Mouse (Mus musculus): ENCODE data around the gene Akr1c19. TPM values are rescaled to one million over a fixed set of nuclear protein-coding genes. Genes with fewer than 3 reads are reported as not detected.
"Not testable (repeated sequence)": the region's sequence is repeated elsewhere in the genome, so short reads cannot be mapped to it uniquely, and the experiment has no call there.

Akr1c19 gene
- total RNA-seq, 2 experiments from 2014 or later, result 0.66 TPM; not detected in 1

DNA sequence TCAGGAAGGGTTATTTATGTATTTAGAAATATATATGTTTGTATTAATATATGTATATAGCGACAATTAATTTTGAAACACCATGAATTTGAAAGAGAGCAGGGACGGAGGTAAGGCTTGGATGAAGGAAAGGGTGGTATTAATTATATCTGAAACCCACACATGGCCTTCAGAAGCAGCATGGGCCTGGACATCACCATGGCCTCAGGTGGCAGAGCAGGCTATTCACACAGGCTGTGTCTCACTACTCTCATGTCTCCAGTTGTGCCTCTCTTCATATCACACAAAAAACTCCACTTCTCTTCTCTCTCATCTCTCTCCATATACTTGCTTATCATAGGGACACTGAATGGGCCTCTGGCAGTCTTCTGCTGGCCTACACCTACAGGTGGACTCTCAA lies 37.0 kb downstream of the Akr1c19 start:
- DNase-seq (ENCODE audit: low spot score), result not testable (repeated sequence)

DNA sequence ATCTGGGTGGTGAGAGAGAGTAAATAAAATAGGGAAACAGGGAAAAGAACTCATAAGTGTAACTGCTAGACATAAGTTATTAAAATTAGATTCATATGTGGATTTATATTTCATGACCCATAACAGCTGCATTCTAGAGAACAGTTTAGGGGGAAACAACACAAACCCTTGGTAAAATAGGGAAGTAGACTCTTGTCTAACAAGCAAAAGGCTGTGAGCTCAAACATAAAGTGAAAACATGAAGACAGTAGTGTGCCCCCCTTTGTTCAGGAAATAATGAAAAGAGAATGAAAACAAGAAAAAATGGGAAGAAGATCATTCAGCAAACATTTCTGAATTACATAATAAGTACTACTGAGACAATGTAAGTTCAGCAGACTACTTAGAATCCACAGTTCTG lies 42.4 kb downstream of the Akr1c19 start:
- no peak for DNase-seq (ENCODE audit: low spot score)

DNA sequence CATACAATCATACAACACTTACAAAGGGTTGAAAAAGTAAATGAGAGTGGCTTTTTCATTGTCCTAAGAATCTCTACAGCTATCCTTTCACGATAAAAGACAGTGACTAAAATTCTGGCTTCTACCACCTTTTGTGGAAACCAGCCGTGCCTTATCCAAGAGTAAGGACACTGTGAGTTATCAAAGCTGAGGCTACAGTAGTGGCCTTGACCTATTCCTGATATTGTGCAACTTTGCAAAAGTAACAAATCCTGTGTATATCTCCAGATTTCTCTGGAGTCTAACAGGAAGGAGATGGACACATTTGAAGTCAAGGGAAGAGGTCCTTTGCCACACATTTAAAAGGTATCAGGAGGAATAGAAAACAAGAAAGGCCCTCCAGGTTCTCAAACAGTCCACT lies 49.0 kb downstream of the Akr1c19 start:
- no peak for DNase-seq (ENCODE audit: low spot score)

DNA sequence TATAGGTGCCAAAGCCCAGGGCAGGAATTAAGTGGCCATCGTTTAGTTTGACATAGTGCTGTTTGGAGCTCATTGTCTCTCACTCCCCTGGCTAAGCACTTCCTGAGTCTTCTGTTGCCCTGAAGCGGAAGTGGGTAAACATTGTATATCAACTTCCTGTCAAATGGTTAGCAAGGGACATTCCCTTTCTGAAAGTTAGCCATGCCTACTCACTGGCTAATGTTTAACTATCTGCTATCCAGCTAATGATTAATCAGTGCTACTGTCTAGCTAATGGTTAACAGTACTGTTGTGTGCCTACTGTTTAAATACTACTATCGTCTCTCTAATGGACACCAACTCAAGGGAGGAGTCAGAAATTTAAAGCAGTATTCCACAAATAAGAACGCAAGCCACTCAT lies 50.8 kb downstream of the Akr1c19 start, which contains the start of gene Akr1c12:
Akr1c12 (minus strand) TSS at position 150 of the 400 bp plus-strand sequence.
- no peak for DNase-seq (ENCODE audit: low spot score)

DNA sequence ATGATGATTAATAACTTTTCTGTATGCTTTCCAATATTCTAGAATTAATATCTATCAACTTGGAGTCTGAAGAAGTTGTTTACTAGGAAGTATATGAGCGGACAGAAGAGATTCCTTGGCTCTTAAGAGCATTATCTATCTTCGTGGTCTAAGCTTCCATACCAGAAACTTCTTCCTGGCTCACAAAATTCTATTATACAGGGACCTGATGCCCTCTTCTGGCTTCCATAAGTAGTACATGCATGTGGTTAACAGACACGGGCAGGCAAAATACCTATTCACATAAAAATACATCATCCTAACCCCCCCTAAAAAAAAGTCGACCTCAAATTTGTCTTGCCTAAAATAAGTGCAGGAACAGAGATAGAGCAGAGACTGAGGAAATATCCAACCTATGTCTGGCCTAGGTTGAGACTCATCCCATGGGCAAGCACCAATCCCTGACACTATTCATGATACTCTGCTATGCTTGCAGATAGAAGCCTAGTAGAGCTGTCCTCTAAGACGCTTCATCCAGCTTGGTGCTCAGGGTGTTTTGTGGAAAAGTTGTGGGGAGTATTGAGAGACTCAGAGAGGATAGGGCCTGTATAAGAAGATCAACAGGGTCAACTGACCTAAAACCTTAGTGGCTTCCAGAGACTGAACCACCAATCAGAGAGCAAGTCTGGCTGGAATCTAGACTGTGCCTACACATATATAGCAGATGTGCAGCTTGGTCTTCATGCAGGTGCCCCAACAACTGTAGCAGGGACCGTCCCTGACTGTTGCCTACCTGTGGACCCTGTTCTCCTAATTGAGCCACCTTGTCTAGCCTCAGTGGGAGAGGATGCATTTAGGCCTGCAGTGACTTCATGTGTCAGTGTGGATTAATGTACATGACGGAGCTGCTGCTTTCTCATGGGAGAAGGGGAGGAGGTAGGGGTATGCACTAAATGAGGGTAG lies 53.2 kb downstream of the Akr1c19 start:
- no peak for DNase-seq (ENCODE audit: low spot score)

DNA sequence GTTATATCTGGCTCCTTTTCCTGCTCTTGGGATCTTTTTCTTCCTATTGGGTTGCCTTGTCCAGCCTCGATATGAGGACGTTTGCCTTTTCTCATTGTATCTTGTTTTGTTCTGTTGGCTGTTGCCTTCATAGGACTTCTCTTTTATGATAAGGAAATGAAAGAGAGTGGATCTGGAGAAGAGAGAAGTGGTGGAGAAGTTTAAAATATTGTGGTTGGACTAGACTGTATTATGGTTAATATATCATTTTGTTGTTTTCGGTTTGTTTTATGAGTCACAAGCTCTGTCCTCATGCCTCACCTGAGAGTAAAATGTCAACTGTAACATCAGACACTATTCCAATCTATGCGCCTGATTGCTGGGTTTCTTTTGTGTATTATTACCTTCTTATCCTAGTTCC lies 68.5 kb downstream of the Akr1c19 start:
- no peak for DNase-seq (ENCODE audit: low spot score)

Other genes with a start within 250 kb of the Akr1c19 start
- gene Akr1c14, start 179.7 kb upstream of the Akr1c19 start, total RNA-seq (2021), result 1 to 10 TPM; 2.3 to 2.6 TPM
- gene Akr1c18, start 78.0 kb upstream of the Akr1c19 start, total RNA-seq (2021), result under 1 TPM; 0.25 to 0.33 TPM
- gene Akr1c13, start 37.5 kb upstream of the Akr1c19 start, total RNA-seq (2021), result under 1 TPM in 1 of 2 experiments, not detected in 1; 0.43 TPM
- gene Akr1c12, start 50.7 kb downstream of the Akr1c19 start, total RNA-seq (2021), result not detected
- under 1 TPM in 1 of 2 experiments, not detected in 1; 0.47 TPM for gene Akr1c6, start 205.6 kb downstream of the Akr1c19 start, total RNA-seq (2021)